Comparison of ENCODE assay signal across 8 mouse cellular contexts in the genomic region with DNA sequence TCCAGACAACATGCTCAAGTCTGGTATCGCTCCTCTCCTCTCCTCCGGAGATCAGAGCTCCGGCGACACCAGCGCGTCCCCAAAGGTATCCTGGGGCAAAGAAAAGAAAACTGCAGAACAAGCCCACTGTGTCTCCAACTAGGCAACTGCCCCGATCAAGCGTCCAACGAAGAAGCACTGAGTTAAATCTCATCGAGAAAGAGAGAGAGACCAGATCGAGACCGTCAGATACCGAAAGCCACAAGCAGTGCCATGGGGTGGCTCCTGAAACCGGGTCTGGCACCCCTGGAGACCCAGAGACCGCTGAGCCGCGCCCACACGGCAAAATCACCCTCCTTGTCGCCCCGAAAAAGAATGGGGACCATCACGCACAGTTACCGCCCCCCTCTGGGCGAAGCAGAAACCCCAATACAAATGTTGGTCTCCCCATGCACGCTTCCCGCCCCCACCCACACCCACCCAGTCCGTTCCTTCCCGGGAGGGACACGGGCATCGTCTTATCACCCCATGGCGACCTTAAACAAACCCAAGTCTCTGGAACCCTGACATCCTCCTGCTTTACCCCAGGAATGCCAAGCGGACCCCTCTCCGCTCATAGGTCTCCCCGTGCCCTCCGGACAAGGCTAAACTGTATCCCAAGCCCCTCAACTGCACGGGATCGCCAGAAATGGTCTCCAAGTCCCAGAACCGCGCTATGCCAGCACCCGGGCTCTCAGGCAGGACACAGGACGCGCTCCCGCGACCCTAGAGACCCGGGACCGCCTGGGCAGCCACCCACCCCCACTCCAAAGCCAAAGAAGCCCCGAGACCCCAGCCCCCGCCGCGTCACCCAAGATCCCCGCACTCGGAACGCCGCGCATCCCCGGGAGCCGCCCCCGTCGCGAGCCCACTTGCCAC. TPM values are rescaled to one million over a fixed set of nuclear protein-coding genes. Genes with fewer than 3 reads are reported as not detected.
DNase-seq lines count a peak whose midpoint lies in the region; ATAC-seq and TF ChIP-seq lines count a peak whose summit lies in the region.

No protein-coding gene starts in this region.

- H3K4me3 ChIP-seq in embryonic facial prominence, embryonic 10.5 days: peak overlapping the region; percentile 80
- H3K4me3 ChIP-seq in heart, embryonic 10.5 days: peak overlapping the region; percentile 91
- H3K4me3 ChIP-seq in kidney, embryonic 14.5 days (ENCODE audit: low read length): peak overlapping the region; percentile 78
- peak overlapping the region; percentile 87 for H3K4me3 ChIP-seq in liver, embryonic 11.5 days (ENCODE audit: low read depth, low read length)
- H3K4me3 ChIP-seq in thymus, adult 2 months (ENCODE audit: control insufficient read depth, insufficient read depth, low read length): peak overlapping the region; percentile 53

- peak overlapping the region; percentile 93 for H3K27ac ChIP-seq in embryonic facial prominence, embryonic 10.5 days (replicated peaks)
- H3K27ac ChIP-seq in heart, embryonic 10.5 days: peak overlapping the region; percentile 96
- peak overlapping the region; percentile 73 for H3K27ac ChIP-seq in kidney, embryonic 14.5 days (ENCODE audit: low read depth, low read length)
- H3K27ac ChIP-seq in liver, embryonic 11.5 days (ENCODE audit: low read depth, low read length): peak overlapping the region; percentile 40
- no peak overlapping the region; the same call in 1 of the 2 replicates for H3K27ac ChIP-seq in thymus, adult 2 months (ENCODE audit: control insufficient read depth, insufficient read depth, low read length)

- H3K9ac ChIP-seq in kidney, embryonic 14.5 days (ENCODE audit: low read depth, low read length): peak overlapping the region; percentile 84
- peak overlapping the region; percentile 87 for H3K9ac ChIP-seq in liver, embryonic 11.5 days (ENCODE audit: low read depth, low read length)

- ATAC-seq in kidney, embryonic 14.5 days (ENCODE audit: low FRiP score, low TSS enrichment): peak; percentile 44
- peak; percentile 25; the same call in 1 of the 2 replicates for ATAC-seq in liver, embryonic 11.5 days (replicated peaks; ENCODE audit: low FRiP score)

- peak overlapping the region; percentile 95 for H3K4me2 ChIP-seq in kidney, embryonic 14.5 days (replicated peaks; ENCODE audit: low read depth, low read length)
- peak overlapping the region; percentile 98 for H3K4me2 ChIP-seq in liver, embryonic 11.5 days

- under 1% methylated on average over 59 of the region's 59 CpGs for WGBS in embryonic facial prominence, embryonic 10.5 days
- WGBS in heart, embryonic 10.5 days: under 1% methylated on average over 59 of the region's 59 CpGs
- 1% methylated on average over 58 of the region's 59 CpGs for WGBS in kidney, embryonic 14.5 days
- WGBS in liver, embryonic 11.5 days: 1% methylated on average over 59 of the region's 59 CpGs
- WGBS in thymus, adult 2 months: under 1% methylated on average over 59 of the region's 59 CpGs

- peak; percentile 58 to 59 for DNase-seq in B cell, adult 2 months
- DNase-seq in adrenal gland, adult 18-20 months (ENCODE audit: low spot score in 2 of 2): peak; percentile 36 to 48
- no peak for DNase-seq in embryonic facial prominence, embryonic 10.5 days (ENCODE audit: low spot score)
- peak; percentile 82 for DNase-seq in heart, embryonic 10.5 days (ENCODE audit: low spot score)
- peak; percentile 37 for DNase-seq in liver, embryonic 11.5 days (ENCODE audit: low spot score)
- DNase-seq in natural killer cell, adult 2 months (ENCODE audit: low spot score in 2 of 2): peak; percentile 22 to 46
- peak; percentile 67 for DNase-seq in thymus, adult 2 months

- no peak for TF ChIP-seq POLR2A in thymus, adult 2 months (IDR thresholded peaks at IDR 0.05; ENCODE audit: control insufficient read depth, extremely low read depth, insufficient read depth, low read length, poor library complexity)

- H3K36me3 ChIP-seq in embryonic facial prominence, embryonic 10.5 days (replicated peaks): no peaks in the 10 kb centered on the region
- no peaks in the 10 kb centered on the region for H3K36me3 ChIP-seq in heart, embryonic 10.5 days
- no peaks in the 10 kb centered on the region for H3K36me3 ChIP-seq in kidney, embryonic 14.5 days (ENCODE audit: control insufficient read depth, insufficient read depth, low read length)
- H3K36me3 ChIP-seq in liver, embryonic 11.5 days (ENCODE audit: control insufficient read depth, insufficient read depth, low read length): no peaks in the 10 kb centered on the region
- no peaks in the 10 kb centered on the region for H3K36me3 ChIP-seq in thymus, adult 2 months (ENCODE audit: control insufficient read depth, insufficient read depth, low read length)

- TF ChIP-seq CTCF in thymus, adult 2 months (IDR thresholded peaks at IDR 0.05; ENCODE audit: borderline replicate concordance, control insufficient read depth, extremely low read depth, insufficient read depth, low read length, poor library complexity): 0 out of 2 replicates have a peak, but pooled peaks have one; percentile 28

- peaks cover 22% of the 10 kb centered on the region for H3K4me1 ChIP-seq in embryonic facial prominence, embryonic 10.5 days
- H3K4me1 ChIP-seq in heart, embryonic 10.5 days: peaks cover 7% of the 10 kb centered on the region
- H3K4me1 ChIP-seq in kidney, embryonic 14.5 days (ENCODE audit: control insufficient read depth, insufficient read depth, low read length): peaks cover 7% of the 10 kb centered on the region; the same call in 1 of the 2 replicates
- H3K4me1 ChIP-seq in liver, embryonic 11.5 days (replicated peaks; ENCODE audit: control insufficient read depth, insufficient read depth, low read length): peaks cover 5% of the 10 kb centered on the region
- H3K4me1 ChIP-seq in thymus, adult 2 months (replicated peaks; ENCODE audit: control insufficient read depth, insufficient read depth, low read length): peaks cover 2% of the 10 kb centered on the region; the same call in 1 of the 2 replicates

- H3K9me3 ChIP-seq in embryonic facial prominence, embryonic 10.5 days: no peaks in the 10 kb centered on the region
- no peaks in the 10 kb centered on the region for H3K9me3 ChIP-seq in heart, embryonic 10.5 days
- H3K9me3 ChIP-seq in kidney, embryonic 14.5 days (ENCODE audit: control insufficient read depth, low read length): no peaks in the 10 kb centered on the region
- H3K9me3 ChIP-seq in liver, embryonic 11.5 days (ENCODE audit: control insufficient read depth, low read length): no peaks in the 10 kb centered on the region

- 0 out of 2 replicates have a peak, but pooled peaks cover 3% of the 10 kb centered on the region for H3K27me3 ChIP-seq in embryonic facial prominence, embryonic 10.5 days (replicated peaks; ENCODE audit: low read depth, poor library complexity, severe bottlenecking)
- H3K27me3 ChIP-seq in heart, embryonic 10.5 days (ENCODE audit: insufficient read depth, poor library complexity, severe bottlenecking): peaks cover 4% of the 10 kb centered on the region; the same call in 1 of the 2 replicates
- H3K27me3 ChIP-seq in kidney, embryonic 14.5 days (ENCODE audit: control insufficient read depth, insufficient read depth, low read length): no peaks in the 10 kb centered on the region
- no peaks in the 10 kb centered on the region for H3K27me3 ChIP-seq in liver, embryonic 11.5 days (replicated peaks; ENCODE audit: control insufficient read depth, insufficient read depth, low read length)
- H3K27me3 ChIP-seq in thymus, adult 2 months (ENCODE audit: control insufficient read depth, insufficient read depth, low read length): no peaks in the 10 kb centered on the region

RNA-seq across cellular contexts. Expression of a gene that starts 0.7 kb away (rescaled TPM):
- 10 to 100 TPM; 23.1 to 43.1 TPM for total RNA-seq in adrenal gland, adult 18-20 months (2021)
- polyA plus RNA-seq in embryonic facial prominence, embryonic 10.5 days (2016; fragmentation: Nextera tagmentation; extraction: Ambion mirVana): 26.6 and 26.8 TPM in 2 replicates
- polyA plus RNA-seq in heart, embryonic 10.5 days (2016; fragmentation: Nextera tagmentation; extraction: Ambion mirVana): 15.6 and 17.6 TPM in 2 replicates
- 9.3 and 25.3 TPM in 2 replicates for polyA plus RNA-seq in kidney, embryonic 14.5 days (2014; fragmentation: Nextera tagmentation; extraction: Ambion mirVana)
- 13.5 and 13.6 TPM in 2 replicates for polyA plus RNA-seq in liver, embryonic 11.5 days (2014; fragmentation: Nextera tagmentation; extraction: Ambion mirVana)
- polyA plus RNA-seq in thymus, adult 2 months (2012; rRNA removed): 2.7 and 3.5 TPM in 2 replicates
